Mouse (Mus musculus): ENCODE results near the gene Gm9733.
"Not testable (repeated sequence)": the region's sequence is repeated elsewhere in the genome, so short reads cannot be mapped to it uniquely, and the experiment has no call there.

The Gm9733 gene

DNA sequence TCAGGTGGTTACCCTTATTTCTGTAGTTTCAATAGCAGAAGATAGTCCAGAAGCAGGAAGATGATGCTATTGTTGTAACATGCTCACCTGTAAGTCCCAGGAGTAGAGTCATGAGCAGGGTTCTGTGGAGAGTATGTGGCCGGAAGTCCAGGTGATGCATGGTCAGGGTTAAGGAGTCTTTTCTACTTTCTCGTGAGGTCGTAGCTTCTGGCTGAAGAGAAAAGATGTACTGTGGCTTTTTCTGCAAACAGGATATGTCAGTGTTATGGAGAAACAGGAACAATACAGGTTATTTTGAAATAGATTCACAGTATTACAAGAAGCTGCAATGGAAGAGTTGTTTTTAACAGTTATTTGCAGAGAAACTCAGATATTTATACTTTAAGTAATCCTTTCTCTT, at the start of gene Gm9733:
Gm9733 (minus strand) TSS at position 240 of the 400 bp plus-strand sequence.
- no peak for DNase-seq

DNA sequence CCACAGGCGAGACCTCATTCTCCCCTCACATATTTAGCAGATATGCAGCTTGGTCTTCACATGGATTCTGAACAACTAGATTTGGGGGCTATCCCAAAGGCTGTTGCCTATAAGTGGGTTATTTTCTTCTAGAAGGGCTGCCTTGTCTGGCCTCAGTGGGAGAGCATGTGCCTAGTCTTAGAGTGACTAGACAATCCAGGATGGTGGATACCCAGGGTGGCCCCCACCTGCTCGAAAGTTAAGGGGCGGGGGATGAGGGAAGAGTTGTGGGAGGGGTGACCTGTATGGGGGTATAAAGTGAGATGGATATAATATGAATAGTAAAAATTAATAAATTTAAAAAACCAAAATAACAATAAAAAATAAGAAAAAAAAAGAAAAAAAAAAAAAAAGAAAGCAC, 23.6 kb upstream of the Gm9733 start:
- not testable (repeated sequence) for DNase-seq

DNA sequence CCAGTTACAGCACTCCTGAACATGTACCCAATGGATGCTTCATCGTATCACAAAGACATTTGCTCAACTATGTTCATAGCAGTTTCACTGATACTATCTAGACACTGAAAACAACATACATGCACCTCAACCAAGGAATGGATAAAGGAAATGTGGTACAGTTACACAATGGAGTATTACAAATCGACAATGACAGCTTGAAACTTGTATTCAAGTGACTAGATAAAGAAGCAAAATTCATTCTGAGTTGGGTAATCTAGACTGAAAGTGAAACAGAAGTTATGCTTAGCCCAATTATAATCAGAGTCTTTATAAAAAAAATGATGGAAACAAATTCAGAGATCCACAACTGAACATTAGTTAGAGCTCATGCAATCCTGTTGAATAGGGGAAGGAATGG, 18.2 kb upstream of the Gm9733 start:
- DNase-seq = not testable (repeated sequence)

DNA sequence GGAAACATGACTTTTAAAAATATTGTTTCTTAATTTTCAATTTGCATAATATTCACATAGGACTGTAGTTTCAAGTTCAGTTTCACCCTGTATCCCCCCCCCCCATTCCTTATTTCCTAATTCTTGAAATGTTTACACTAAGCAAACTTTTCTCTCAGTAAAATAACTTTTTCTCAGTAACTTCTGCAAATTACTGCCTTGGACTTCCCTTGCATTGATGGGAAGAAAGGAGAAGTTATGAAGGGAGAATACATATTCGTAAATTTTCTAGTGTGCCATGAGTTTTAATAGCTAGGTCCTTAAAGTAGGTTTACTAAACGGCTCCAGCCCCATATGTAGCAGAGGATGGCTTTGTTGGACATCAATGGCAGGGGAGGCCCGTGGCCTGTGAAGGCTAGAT, 13.5 kb upstream of the Gm9733 start:
- DNase-seq = not testable (repeated sequence)

DNA sequence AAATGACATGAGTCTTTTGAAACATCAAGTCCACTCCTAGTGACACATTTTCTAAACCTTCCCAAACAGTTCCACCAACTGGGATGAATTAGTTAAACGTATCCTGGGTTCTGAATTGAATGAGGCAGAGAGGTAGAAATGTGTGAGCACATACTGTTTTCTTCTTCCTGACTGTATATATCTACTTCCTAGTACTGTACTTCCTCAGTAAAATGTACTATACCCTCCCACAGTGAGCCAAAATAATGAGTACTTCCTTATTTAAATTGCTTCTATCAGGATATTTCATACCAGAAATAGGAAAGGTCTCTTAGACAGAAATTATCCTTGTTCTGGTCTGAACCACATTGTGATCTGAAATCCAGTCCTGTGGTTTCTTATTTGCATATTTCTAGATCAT, 8.2 kb upstream of the Gm9733 start:
- no peak for DNase-seq

DNA sequence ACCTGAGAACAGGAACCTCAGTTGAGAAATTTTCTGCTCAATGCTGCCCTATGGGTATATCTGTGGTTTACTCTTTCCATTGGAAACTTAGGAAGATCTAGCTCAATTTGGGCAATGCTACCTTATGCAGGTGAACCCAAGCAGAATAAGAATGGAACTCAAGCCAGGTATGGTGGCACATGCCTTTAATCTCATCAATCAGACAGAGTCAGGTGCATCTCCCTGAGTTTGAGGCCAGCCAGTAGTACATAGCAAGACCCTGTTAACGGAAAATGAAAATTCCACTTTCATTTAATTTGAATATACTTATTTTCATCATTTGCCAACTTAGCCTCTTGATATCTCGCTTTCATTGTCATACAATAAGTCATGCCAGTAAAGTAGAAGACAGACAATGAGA, 2.1 kb upstream of the Gm9733 start:
- DNase-seq = no peak

DNA sequence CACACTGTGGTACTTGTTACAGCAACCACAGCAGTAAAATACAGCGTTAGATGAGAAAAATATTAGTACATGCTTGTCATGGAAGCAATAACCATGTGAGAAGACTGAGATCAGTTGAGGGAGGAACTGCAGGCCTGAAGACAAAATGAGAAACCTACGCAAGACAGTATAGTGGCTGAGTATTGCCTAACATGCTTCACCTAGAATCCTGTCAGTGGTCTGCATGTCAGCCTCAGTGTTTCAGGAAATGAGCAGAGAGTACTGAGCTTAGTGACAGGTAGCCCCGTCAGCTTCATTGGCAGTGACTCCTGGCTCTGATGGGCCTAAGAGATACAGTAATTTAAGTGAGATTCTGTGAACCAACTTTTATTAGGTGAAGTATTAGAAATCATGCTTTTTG, 557 bp downstream of the Gm9733 start:
- DNase-seq = no peak

DNA sequence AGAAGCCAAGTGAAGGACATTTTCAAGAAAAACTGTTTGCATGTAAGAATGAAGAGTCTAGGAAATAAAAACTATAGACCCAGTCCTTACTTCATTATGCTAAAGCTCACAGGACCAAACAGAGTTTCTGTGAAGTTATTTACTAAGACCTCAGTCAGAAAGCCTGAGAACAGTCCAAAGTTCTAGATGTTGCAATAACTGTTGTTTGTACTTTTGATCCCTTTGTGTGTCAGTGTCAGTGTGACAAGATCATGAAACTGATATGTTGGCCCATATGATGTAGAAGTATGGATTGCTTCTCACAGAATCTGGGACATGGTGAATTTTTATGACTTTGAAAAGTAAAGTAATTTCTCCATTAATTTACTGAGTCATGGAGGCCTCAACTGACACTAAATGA, 2.6 kb downstream of the Gm9733 start:
- DNase-seq = no peak

DNA sequence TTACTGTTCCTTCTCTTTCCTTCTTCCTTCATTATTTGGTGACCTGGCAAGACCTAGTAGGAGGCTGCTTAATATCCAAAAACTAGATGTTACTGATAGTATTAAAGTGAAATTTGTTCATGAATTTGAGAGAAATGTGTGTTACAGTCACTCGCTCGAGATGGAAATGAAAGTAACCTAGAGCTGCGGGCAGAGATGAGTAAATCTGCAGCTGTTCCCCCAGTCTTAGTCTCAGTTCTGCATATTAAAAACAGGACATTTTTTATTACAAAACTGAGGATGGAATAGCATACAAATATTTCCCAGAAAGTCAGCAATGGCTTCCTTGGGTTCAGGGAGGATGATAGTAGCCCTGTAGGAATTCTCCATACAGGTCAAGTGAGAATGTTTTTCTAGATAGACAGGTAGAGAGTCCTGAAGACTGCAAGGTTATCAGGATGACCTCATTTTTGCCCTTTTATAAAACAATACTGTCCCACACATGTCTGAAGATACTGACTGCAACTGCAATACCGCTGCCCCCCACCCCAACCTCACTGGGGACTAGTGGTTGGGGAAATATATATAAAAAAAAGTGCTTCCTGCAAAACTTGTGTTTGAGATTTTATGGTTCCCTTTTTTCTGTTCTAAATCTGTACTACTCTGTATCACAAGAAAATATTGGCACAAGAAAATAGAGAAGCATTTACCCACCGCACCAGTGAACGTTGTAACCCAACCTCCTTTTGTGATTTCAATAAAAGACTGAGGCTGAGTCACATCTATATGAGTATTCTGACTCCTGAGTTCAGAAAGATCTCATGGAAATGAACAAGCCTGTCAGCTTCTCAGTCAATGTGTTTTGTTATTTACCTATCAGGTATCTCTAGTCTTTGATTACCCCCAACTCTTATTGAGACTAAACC, 47.4 kb downstream of the Gm9733 start:
- DNase-seq = no peak

DNA sequence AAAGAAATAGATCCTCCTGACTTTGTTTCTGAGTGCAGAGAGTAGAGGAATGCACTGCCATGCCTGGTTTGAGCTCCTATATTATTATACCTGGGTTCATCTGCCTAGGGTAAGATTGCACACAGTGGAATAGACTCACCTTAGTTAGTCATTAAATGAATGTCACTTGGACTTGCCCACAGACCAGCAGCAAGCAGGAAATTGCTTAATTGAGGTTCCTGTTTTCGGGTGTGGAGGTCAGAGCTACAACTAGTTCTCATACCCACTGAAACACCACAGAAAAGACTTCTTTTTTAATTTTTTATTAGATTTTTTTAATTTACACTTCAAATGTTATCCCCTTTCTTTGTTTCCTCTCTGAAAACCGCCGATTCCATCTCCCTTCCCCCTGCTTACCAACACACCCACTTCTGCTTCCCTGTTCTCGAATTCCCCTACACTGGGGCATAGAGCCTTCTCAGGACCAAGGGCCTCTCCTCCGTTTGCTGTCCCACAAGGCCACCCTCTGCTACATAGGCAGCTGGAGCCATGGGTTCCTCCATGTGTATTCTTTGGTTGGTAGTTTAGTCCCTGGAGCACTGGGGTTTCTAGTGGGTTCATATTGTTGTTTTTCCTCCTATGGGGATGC, 56.1 kb downstream of the Gm9733 start:
- DNase-seq = no peak

DNA sequence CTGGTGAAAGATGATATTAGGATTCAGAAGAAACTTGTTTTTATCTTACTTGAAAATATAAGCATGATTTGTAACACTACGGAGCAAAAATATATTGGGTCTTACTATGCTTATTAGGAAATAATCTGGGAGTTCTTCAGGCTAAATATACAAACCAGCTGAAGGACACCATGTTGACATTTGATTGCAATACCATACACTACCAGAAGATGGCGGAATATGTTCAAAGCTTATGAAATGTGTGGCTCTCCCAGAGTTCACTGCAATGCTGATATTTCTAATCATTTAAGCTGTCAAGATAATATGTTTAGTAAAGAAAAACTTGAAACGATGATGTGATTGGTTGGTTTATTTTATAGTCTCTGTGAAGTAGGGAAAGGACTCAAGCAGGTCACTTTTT, 67.7 kb downstream of the Gm9733 start:
- DNase-seq = peak in 1 of 2 experiments; percentile 8

DNA sequence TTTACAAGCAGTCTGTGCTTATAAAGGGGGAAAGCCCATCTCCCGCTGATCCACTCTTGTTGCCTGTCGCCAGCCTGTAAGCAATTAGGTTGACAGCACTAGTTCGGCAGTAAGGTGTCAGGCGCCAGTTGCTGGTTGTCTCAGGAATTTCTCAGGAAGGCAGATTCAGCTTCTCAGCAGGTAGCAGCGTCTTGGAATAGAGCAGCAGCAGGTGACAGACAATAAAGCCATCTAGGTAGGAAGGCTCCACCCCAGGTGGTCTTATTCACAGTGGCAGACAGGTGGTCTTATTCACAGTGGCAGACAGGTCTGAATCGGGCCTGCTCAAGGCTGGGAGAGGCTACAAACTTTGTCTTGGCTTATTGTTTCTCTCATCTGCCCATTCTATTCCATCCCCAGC, 76.4 kb downstream of the Gm9733 start:
- DNase-seq = no peak

All from kidney, adult 8-10 months (tissue).